Mouse (Mus musculus): ENCODE results near the gene Gm20834.
"Not testable (repeated sequence)": the region's sequence is repeated elsewhere in the genome, so short reads cannot be mapped to it uniquely, and the experiment has no call there.

GRCm38 (mm10) chrY:10324489-10324888 is at the start of gene Gm20834:
- TF ChIP-seq CTCF, EP300 (IDR thresholded peaks at IDR 0.05; ENCODE audit: low read depth): not testable (repeated sequence)
